Mouse (Mus musculus) embryonic facial prominence, embryonic 11.5 days (tissue): ENCODE data around the gene Sdhc. TPM values are rescaled to one million over a fixed set of nuclear protein-coding genes. Genes with fewer than 3 reads are reported as not detected.
"Not testable (repeated sequence)": the region's sequence is repeated elsewhere in the genome, so short reads cannot be mapped to it uniquely, and the experiment has no call there.

Experiments used
- ATAC-seq: fragments of 200-750 bp; cut with Nextera tagmentation; replicated peaks from 2 replicates; pipeline ENCODE4 v1.8.0; 2017; ENCODE audit warnings: low read depth; ENCODE audit not compliant: insufficient number of reproducible peaks, low FRiP score, low TSS enrichment
- DNase-seq: peaks from one replicate; pipeline ENCODE4 v3.0.0-alpha.2; 2015; ENCODE audit warnings: low spot score
- H3K27ac ChIP-seq: fragments of 300-500 bp; sonication (generic); replicated peaks from 2 replicates; pipeline ENCODE4 v1.5.1; 2014; ENCODE audit warnings: mild to moderate bottlenecking, low read depth, low read length, control low read depth
- H3K27me3 ChIP-seq: fragments of 300-500 bp; sonication (generic); 2 replicates; pipeline ENCODE4 v1.6.1; 2014; ENCODE audit warnings: mild to moderate bottlenecking, low read length, moderate library complexity, mixed read lengths; ENCODE audit not compliant: control insufficient read depth, insufficient read depth
- H3K36me3 ChIP-seq: fragments of 300-500 bp; sonication (generic); replicated peaks from 2 replicates; pipeline ENCODE4 v1.6.1; 2014; ENCODE audit warnings: low read depth, mild to moderate bottlenecking, low read length, moderate library complexity, mixed read lengths; ENCODE audit not compliant: control insufficient read depth, insufficient read depth
- H3K4me1 ChIP-seq: fragments of 300-500 bp; sonication (generic); 2 replicates; pipeline ENCODE4 v1.6.1; 2014; ENCODE audit warnings: low read length, mixed read lengths; ENCODE audit not compliant: control insufficient read depth, insufficient read depth
- H3K4me2 ChIP-seq: fragments of 300-500 bp; sonication (generic); 2 replicates; pipeline ENCODE4 v1.6.1; 2014; ENCODE audit warnings: low read depth, mild to moderate bottlenecking, control low read depth, low read length, moderate library complexity
- H3K4me3 ChIP-seq: fragments of 300-500 bp; sonication (generic); 2 replicates; pipeline ENCODE4 v1.5.1; 2014; ENCODE audit warnings: low read depth, low read length, control low read depth
- H3K9ac ChIP-seq: fragments of 300-500 bp; sonication (generic); replicated peaks from 2 replicates; pipeline ENCODE4 v1.6.1; 2014; ENCODE audit warnings: mild to moderate bottlenecking, control low read depth, low read length
- H3K9me3 ChIP-seq: fragments of 300-500 bp; sonication (generic); replicated peaks from 2 replicates; pipeline ENCODE4 v1.6.1; 2016; ENCODE audit warnings: mild to moderate bottlenecking, low read length, inconsistent platforms, mixed read lengths; ENCODE audit not compliant: control insufficient read depth
- WGBS: fragments of 180-500 bp; shearing (Covaris S2); extraction: QIAGEN DNeasy Blood & Tissue Kit; methylation state at CpG from one replicate; pipeline ENCODE4 v1.1.7; 2014; 5-methylcytosine and 5-hydroxymethylcytosine counted together
- polyA plus RNA-seq: library from polyadenylated mRNA; unstranded; fragments of >200 nt; fragmentation: Nextera tagmentation; extraction: Ambion mirVana; gene quantifications from 2 replicates; pipeline ENCODE4 v1.2.1, GENCODE M21; 2014

Sdhc gene
- polyA plus RNA-seq, 1 experiment from 2014 or later: 252 TPM

DNA sequence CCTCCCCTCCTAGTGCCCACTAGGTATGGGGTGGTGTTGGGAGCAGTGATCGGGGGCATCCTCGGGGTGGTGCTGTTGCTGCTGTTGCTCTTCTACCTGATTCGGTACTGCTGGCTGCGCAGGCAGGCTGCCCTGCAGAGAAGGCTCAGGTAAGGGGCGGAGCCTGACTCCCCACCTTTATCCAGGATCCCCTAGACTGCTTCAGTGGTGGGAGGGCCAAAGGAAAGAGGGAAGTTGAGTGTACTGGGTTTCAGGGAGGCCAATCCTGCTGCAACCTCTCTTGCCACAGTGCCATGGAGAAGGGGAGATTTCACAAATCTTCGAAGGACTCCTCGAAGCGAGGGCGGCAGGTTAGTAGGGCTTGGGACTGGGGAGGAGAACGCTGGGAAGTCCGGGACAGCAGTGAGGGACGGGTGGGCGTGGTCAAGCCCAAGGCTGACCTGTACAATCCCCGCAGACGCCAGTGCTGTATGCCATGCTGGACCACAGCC, 9.1 kb upstream of the Sdhc start:
- DNase-seq: peak; percentile 27
- Histone ChIP-seq H3K9ac (peak overlapping the region; percentile 26), H3K4me1 (no peaks in the 10 kb centered on the region), H3K4me2 (peak overlapping the region; percentile 49), H3K27me3 (peaks cover 9% of the 10 kb centered on the region), H3K36me3 (no peaks in the 10 kb centered on the region), H3K4me3 (peak overlapping the region; percentile 7; the same call in 1 of the 2 replicates), H3K9me3 (no peaks in the 10 kb centered on the region), H3K27ac (no peak overlapping the region)
- peak; percentile 51 for ATAC-seq
- 5% methylated on average over 15 of the region's 15 CpGs for WGBS

- peaks cover 9% of the 10 kb centered on the region for H3K27me3 ChIP-seq
- H3K36me3 ChIP-seq: no peaks in the 10 kb centered on the region
- no peaks in the 10 kb centered on the region for H3K4me1 ChIP-seq
- no peak for ATAC-seq
- no peaks in the 10 kb centered on the region for H3K9me3 ChIP-seq
- H3K9ac ChIP-seq: no peak overlapping the region
- no peak for DNase-seq
- no peak overlapping the region for H3K4me2 ChIP-seq
- no peak overlapping the region for H3K27ac ChIP-seq
- no peak overlapping the region for H3K4me3 ChIP-seq
Observed at GRCm38 (mm10) chr1:171157965-171158364, 7.6 kb upstream of the Sdhc start.

GRCm38 (mm10) chr1:171156644-171157043, 6.2 kb upstream of the Sdhc start:
- no peaks in the 10 kb centered on the region for H3K9me3 ChIP-seq
- no peak overlapping the region for H3K9ac ChIP-seq
- peaks cover 9% of the 10 kb centered on the region for H3K27me3 ChIP-seq
- no peak overlapping the region for H3K27ac ChIP-seq
- no peak overlapping the region for H3K4me2 ChIP-seq
- 57% methylated on average over 3 of the region's 3 CpGs for WGBS
- no peak for ATAC-seq
- H3K4me3 ChIP-seq: no peak overlapping the region
- no peaks in the 10 kb centered on the region for H3K36me3 ChIP-seq
- no peaks in the 10 kb centered on the region for H3K4me1 ChIP-seq
- DNase-seq: no peak

- ATAC-seq (no peak), DNase-seq (no peak)
Observed at GRCm38 (mm10) chr1:171151966-171152365, 1.6 kb upstream of the Sdhc start.

DNA sequence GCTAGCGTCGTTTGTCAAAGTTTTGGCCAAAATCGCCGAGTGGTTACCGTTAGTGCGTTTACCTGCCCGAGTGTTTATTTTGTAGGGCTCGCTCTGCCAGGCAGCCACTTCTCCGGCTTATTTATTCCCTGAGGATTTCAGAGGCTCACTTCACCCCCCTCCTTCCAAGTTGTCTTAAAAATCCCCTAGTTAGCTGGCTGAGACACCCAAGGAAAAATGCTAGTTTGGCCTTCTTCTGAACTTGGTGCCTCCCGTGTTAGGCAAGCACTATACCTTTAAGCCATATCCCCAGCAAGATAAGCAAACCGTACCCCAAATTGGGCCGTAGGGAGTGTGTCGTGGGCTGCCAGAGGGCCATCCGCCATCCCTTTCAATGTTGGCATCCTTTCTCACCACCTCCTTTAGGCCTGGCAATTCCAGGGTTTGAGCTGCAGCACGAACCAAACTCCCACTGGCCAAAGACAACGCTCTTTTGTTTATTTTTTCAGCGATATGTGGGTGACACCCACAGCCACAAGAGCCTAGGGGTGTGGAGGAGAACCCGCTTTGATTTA, 512 bp upstream of the Sdhc start:
- H3K27ac ChIP-seq: 0 out of 2 replicates have a peak overlapping the region, but pooled peaks have one; percentile 16
- H3K36me3 ChIP-seq: peaks cover 1% of the 10 kb centered on the region; the same call in 1 of the 2 replicates
- DNase-seq (peak; percentile 38), ATAC-seq (no peak)
- 5% methylated on average over 18 of the region's 18 CpGs for WGBS
- peak overlapping the region; percentile 71 for H3K4me3 ChIP-seq
- H3K9me3 ChIP-seq: no peaks in the 10 kb centered on the region
- H3K4me2 ChIP-seq: peak overlapping the region; percentile 66
- H3K4me1 ChIP-seq: no peaks in the 10 kb centered on the region
- H3K27me3 ChIP-seq: no peaks in the 10 kb centered on the region
- peak overlapping the region; percentile 64 for H3K9ac ChIP-seq

More at GRCm38 (mm10) chr1:171151966-171152365, 1.6 kb upstream of the Sdhc start:
- Histone ChIP-seq H3K27me3 (no peaks in the 10 kb centered on the region), H3K4me1 (no peaks in the 10 kb centered on the region), H3K36me3 (no peaks in the 10 kb centered on the region), H3K27ac (no peak overlapping the region), H3K4me2 (no peak overlapping the region), H3K9ac (no peak overlapping the region), H3K9me3 (no peaks in the 10 kb centered on the region), H3K4me3 (no peak overlapping the region)
- 81% methylated on average over 4 of the region's 4 CpGs for WGBS

DNA sequence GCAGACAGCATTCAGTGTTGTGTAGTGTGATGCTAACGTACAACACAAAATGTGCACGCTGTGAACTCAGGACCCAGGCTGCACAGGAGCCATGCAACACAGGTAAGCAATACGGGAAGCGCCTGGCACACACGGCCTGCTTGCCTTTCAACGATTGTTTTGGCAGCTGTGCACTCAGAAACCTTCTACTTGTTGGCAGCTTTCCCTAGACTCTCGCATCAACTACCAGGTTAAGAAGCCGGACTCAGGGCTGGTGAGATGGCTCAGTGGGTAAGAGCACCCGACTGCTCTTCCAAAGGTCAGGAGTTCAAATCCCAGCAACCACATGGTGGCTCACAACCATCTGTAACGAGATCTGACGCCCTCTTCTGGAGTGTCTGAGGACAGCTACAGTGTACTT, 7.4 kb downstream of the Sdhc start:
- H3K36me3 ChIP-seq, H3K27me3 ChIP-seq, H3K9me3 ChIP-seq, H3K4me2 ChIP-seq, H3K27ac ChIP-seq, H3K4me1 ChIP-seq, H3K9ac ChIP-seq, H3K4me3 ChIP-seq, DNase-seq, ATAC-seq: not testable (repeated sequence)
- 91% methylated on average over 9 of the region's 11 CpGs for WGBS

DNA sequence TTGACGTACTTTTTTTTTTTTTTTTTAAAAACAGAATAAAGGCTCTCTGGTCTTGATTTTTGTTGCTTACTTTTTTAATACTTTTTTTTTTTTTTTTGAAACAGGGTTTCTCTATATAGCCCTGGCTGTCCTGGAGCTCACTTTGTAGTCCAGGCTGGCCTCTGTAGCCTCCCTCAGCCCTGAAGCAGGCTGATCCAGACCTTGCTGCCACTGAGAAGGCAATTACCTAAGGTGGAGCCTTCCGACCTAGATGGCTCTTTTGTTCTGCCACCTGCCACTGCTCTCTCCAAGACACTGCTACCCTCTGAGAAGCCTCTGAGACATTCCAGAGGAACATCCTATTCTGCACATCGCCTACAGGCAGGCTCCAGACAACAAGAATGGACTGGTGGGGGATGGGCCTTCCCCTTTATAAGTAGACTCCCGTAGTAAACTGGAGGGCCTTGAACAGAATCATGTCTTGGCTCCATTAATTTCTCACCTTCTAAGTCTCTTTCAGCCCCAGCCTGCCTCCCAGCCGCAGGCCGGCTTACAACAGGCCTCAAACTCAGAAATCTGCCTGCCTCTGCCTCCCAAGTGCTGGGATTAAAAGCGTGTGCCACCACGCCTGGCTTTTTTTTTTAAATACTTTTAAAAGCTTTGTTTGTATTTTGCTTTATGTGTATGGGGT, 12.8 kb downstream of the Sdhc start:
- not testable (repeated sequence) for H3K9me3 ChIP-seq, DNase-seq, H3K27ac ChIP-seq, H3K4me3 ChIP-seq, H3K27me3 ChIP-seq, ATAC-seq, H3K4me1 ChIP-seq, H3K4me2 ChIP-seq, H3K9ac ChIP-seq, H3K36me3 ChIP-seq
- 92% methylated on average over 8 of the region's 8 CpGs for WGBS

GRCm38 (mm10) chr1:171135600-171135999, 14.8 kb downstream of the Sdhc start:
- H3K27ac ChIP-seq: no peak overlapping the region
- 90% methylated on average over 2 of the region's 2 CpGs for whole genome bisulfite sequencing
- no peaks in the 10 kb centered on the region for H3K9me3 ChIP-seq
- no peak for DNase-seq
- no peak overlapping the region for H3K4me2 ChIP-seq
- H3K27me3 ChIP-seq: no peaks in the 10 kb centered on the region
- H3K9ac ChIP-seq: no peak overlapping the region
- H3K36me3 ChIP-seq: no peaks in the 10 kb centered on the region; the same call in 1 of the 2 replicates
- H3K4me3 ChIP-seq: no peak overlapping the region
- no peak for ATAC-seq
- no peaks in the 10 kb centered on the region for H3K4me1 ChIP-seq
